Mouse (Mus musculus) cerebellum, adult 18-20 months (tissue): ENCODE measurements around the gene Tbl1x.

Experiments used
- DNase-seq, 2 experiments: peaks; one replicate each; pipeline ENCODE4 v3.0.0; 2021

Gene Tbl1x

DNA sequence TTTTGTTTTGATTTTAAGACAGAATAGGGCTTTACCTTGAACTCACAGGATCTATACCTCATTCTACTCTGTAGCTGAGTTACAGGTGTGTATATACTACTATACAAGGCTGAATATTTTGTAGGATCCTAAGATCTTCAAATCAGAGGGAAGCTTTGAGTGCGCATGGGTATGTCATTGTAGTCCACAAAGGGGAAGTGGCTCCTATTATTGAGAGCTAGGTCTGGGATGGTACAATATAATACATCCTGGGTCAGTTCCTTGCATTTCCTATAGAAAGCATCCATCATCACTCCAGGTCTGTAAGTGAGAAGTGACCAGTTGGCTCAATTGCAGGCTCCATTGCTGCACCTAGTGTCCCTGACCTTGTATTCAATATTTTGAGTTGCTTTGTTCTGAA, 102.2 kb downstream of the Tbl1x start:
- no peak for DNase-seq

DNA sequence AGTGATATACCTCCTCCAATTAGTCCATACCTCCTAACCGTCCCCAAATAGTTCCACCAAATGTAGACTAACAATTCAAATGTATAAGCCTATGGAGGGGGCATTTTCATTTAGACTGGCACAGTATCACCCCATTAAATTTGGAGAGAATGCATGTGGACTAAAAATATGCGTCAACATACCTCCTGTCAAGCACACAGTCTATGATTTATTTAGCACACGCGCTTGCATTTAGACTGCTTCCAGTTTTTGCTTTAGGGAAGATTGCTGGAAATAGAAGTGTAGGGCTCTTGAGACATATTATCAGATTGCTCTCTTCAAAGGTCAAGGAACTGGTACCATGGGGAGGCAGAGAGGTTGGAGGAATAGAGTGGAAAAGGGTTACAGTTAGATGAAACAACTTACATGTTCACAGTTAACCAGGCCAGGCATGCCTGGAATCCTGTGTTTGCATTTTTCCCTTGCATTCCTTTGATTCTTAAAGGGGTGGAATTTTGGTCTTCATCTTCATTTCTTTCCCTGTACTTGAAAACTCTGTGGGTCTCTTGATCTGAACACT, 105.0 kb downstream of the Tbl1x start:
- no peak for DNase-seq

- DNase-seq = no peak
Observed at GRCm38 (mm10) chrX:77617368-77618144, 106.7 kb downstream of the Tbl1x start.

DNA sequence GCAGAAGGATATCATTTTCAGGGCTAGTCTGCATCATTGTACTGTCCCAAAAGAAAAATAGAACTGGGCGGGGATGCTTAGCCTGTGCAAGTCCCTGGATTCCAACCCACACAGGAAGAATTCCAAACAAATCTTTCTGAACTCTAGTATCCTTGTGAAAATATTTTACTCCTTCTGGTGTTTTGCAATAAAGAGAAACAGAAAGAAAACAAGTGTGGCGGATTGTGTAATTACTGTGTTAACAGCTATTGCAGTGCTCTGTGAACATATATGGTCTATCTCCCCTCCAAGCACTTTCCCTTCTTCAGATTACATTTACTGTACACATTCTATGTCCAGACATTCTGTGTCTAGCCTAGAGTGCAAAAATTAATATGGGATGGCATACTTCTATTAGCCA, 119.6 kb downstream of the Tbl1x start:
- no peak for DNase-seq

DNA sequence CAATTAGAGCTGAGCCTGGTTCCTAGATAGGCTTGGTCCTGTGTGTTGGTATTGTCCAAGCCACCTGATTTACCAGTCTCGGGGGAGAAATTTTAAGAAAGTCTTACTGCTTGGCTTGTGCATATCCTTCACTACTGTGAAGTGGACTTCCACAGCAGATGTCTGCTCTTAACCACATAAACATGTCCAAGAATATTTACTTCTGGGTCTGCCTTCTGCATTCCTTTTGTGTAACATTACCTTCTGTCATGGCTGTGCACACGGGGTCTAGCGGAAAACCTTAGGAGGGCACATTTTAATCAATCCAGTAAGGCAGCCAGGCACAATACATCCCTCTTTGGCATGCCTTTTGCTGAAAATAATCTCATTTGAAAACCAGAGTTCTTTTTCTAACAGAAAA, 125.7 kb downstream of the Tbl1x start:
- DNase-seq = no peak

DNA sequence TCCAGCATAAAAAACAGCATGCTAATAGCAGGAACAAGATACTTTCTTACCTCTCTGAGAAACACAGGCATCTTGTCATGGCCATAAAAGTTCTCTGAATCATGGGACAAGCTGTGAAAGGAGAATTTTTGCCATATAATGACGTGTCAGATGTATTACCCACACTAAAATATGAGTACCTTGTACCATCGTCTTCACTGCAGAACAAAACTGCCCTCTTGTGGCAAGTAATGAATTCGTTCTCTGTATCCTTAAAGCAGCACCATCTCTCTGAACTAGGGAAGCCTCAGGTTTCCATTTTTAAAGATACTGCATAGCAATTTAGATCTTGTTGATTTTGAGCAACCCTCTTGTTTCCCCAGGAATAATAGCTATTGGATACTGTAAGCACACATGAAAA, 127.3 kb downstream of the Tbl1x start:
- peak; percentile 53 to 59 for DNase-seq

DNA sequence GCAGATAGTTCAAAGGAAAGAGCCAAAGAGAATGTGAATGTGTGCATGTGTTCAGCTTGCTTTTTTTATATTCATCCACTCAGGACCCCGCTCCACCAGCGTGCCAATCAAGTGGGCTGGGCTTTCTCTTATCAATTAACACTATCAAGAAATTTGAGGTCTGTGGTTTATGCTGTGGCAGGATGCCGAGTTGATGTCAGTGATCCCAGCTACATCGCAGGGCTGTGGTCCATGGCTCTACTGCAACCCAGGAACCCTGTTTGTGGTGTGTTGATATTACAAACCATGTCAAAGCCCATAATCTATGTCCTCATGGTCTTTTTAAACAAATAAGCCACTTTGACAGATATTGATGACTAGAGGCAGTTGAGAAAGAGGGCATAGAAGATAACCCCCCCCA, 129.5 kb downstream of the Tbl1x start:
- DNase-seq = no peak

DNA sequence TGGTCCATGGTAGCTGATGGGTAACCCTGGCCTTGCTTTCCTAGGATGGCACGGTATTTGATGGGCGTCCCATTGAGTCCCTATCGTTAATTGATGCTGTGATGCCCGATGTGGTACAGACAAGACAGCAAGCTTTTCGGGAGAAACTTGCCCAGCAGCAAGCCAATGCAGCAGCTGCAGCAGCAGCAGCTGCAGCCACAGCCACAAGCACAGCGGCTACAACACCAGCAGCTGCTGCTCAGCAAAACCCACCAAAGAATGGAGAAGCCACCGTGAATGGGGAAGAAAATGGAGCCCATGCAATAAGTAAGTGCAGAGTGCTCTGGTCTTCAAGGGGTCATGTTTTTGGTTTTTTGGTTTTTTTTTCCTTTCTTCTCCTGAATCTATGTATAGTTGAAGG, 135.4 kb downstream of the Tbl1x start:
- no peak for DNase-seq

DNA sequence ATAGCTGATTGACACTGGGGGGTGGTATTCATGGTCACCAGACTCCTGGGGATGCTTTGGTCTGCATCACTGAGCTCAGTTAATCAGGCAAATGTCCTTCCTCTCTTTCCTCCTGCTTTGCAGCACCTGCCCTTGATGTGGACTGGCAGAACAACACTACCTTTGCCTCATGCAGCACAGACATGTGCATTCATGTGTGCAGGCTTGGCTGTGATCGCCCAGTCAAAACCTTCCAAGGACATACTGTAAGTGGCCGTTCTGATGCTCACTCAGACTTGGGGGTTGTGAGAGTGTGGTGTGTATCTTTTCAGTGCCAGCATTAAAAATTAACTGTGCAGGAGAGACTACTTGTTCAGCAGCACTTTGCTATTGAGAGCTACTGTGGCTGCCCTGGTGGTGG, 139.4 kb downstream of the Tbl1x start:
- DNase-seq = no peak

GRCm38 (mm10) chrX:77662030-77662429, 151.2 kb downstream of the Tbl1x start:
- DNase-seq = no peak

- no peak for DNase-seq
Observed at GRCm38 (mm10) chrX:77663276-77663675, 152.5 kb downstream of the Tbl1x start.

DNA sequence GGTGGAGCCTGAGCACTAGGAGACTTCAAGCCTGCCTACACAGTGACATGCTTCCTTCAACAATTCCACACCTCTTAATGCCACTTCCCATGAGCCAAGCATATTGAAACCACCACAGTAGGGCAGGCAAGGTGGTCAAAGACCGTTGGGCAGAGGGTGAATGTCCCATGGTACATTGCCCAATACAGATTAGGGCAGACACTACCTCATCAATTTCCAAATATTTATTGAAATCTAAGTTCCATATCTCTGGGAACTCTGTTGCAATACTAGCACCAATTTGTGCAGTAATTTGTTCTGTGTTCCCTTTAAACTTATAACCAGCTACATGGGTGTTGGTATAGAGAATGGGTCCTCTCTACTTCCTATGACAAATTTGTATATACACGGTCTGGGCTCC, 154.2 kb downstream of the Tbl1x start:
- no peak for DNase-seq

DNA sequence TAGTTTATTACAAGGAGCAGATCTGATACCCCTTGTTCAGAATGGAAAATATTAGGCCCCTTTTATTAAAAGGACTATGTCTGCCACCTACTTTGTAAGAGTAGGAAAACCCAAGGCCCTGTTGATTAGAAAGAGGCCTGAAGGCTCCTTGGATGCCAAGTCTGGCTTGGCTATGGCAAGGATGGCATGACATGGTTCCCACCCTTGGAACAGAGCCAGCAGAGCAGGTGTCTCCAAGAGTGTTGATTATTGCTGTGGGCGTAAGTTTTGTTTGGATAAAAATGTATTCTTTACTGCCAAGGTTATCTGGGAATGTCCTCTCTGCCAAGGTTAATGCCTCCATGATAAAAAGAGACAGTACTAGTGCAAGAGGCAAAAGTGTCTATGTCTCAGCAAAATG, 156.1 kb downstream of the Tbl1x start:
- peak; percentile 5 to 20 for DNase-seq

- no peak for DNase-seq
Observed at GRCm38 (mm10) chrX:77667441-77667840, 156.6 kb downstream of the Tbl1x start.

- no peak for DNase-seq
Observed at GRCm38 (mm10) chrX:77669779-77670550, 159.2 kb downstream of the Tbl1x start.
